Mouse (Mus musculus) cortical plate, adult 2 months (tissue): ENCODE measurements around the gene Plcd4. TPM values are rescaled to one million over a fixed set of nuclear protein-coding genes. Genes with fewer than 3 reads are reported as not detected.

Experiments
- H3K27ac ChIP-seq: fragments of 200-500 bp; 2 replicates; pipeline ENCODE4 v1.5.1; 2012; ENCODE audit warnings: low read length, control low read depth, inconsistent platforms; ENCODE audit not compliant: insufficient read depth
- H3K4me1 ChIP-seq: fragments of 200-500 bp; 2 replicates; pipeline ENCODE4 v1.6.1; 2011; ENCODE audit warnings: low read length; ENCODE audit not compliant: control insufficient read depth, insufficient read depth
- H3K4me3 ChIP-seq: fragments of 200-500 bp; 2 replicates; pipeline ENCODE4 v1.5.1; 2011; ENCODE audit warnings: mild to moderate bottlenecking, low read length, control low read depth; ENCODE audit not compliant: insufficient read depth
- CTCF ChIP-seq: fragments of 200-500 bp; IDR thresholded peaks from 2 replicates; pipeline ENCODE4 v1.5.1; 2011; ENCODE audit warnings: mild to moderate bottlenecking, control low read depth, low read length; ENCODE audit not compliant: insufficient read depth; ENCODE audit errors: extremely low read depth
- POLR2A ChIP-seq: fragments of 200-500 bp; IDR thresholded peaks from 2 replicates; pipeline ENCODE4 v1.6.1; 2011; ENCODE audit warnings: mild to moderate bottlenecking, low read length, control low read depth; ENCODE audit not compliant: insufficient read depth; ENCODE audit errors: extremely low read depth
- polyA plus RNA-seq: library from polyadenylated mRNA; depleted of rRNA; stranded (reverse); fragments of >200 nt; gene quantifications from 2 replicates; pipeline ENCODE4 v1.2.3, GENCODE M21; 2012

Gene Plcd4
- polyA plus RNA-seq, 1 experiment = 20.4 TPM

GRCm38 (mm10) chr1:74528589-74528988, 14.1 kb upstream of the Plcd4 start:
- H3K4me3 ChIP-seq = no peak overlapping the region
- TF ChIP-seq CTCF (no peak), POLR2A (no peak)
- H3K27ac ChIP-seq = no peak overlapping the region
- no peaks in the 10 kb centered on the region for H3K4me1 ChIP-seq

- H3K4me3 ChIP-seq = no peak overlapping the region
- H3K27ac ChIP-seq = no peak overlapping the region
- TF ChIP-seq CTCF (no peak), POLR2A (no peak)
- peaks cover 4% of the 10 kb centered on the region for H3K4me1 ChIP-seq
These were observed 4.0 kb upstream of the Plcd4 start for GRCm38 (mm10) chr1:74538650-74539049.

DNA sequence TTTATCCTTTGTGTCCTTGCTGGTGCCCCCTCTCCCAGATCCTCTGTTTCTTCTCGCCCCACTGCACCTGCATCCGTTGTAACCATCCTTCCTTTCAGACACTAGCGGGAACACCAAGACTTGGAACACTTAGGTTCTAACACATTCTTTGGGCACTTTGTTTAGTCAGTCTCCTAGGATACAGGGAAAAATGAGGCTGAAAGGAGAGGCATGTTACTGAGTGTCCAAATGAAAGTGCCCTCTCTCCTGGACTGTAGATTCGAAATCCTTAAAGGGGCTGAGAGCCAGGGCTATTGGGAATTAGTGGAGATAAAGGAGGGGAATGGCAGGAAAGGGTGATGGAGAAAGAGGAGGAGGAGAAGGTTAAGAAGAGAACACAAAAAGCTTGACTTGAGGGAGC, 1.5 kb downstream of the Plcd4 start, which contains the start of gene Usp37:
Gene Usp37, minus strand, starts transcription at position 101 of the 400 bp plus-strand sequence.
- H3K27ac ChIP-seq = no peak within 1 kb of the TSS
- H3K4me1 ChIP-seq = peaks cover 4% of the 10 kb centered on the region
- peak within 1 kb of the TSS; percentile 35 for H3K4me3 ChIP-seq
- no peak for TF ChIP-seq POLR2A
- TF ChIP-seq CTCF = no peak

DNA sequence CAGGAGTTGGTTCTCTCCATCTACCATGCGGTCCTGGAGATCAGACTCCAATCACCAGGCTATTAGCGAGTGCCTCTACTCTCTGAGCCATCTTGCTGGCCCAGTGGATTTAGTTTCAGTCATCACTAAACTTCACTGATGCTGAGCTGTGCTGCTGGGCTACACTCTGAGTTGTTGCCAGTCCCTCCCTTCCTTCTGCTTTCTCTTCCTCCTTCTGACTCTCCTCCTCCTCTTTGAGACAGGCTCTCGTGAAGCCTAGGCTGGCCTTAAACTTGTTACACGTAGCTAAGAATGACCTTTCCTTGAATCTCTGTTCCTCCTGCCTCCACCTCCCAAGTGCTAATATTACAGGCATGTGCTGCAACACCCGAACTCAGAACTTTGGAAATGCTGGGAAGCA, 16.4 kb downstream of the Plcd4 start:
- Histone ChIP-seq H3K4me1 (no peaks in the 10 kb centered on the region), H3K4me3 (no peak overlapping the region), H3K27ac (no peak overlapping the region)
- no peak for TF ChIP-seq POLR2A
- TF ChIP-seq CTCF = no peak

DNA sequence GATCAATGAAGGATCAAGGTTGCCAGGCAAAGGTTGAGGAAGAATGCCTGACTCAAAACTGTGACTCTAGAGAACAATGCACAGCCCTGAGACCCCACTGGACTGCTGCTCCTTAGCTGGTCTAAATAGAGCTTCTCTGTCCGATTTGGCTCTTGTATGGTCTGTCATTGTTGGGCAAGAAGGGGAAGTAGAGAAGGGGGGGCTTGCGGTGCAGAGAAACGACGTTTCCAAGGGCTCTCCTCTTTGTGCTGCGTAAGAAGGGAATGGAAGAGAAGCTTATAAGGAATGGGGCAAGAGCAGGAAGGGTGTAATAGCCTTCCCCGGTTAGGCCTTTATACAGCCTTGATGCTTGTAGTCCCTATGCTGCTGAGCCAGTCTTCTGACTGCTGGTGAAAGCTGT, 23.1 kb downstream of the Plcd4 start:
- Histone ChIP-seq H3K4me3 (no peak overlapping the region), H3K27ac (no peak overlapping the region), H3K4me1 (no peaks in the 10 kb centered on the region)
- no peak for TF ChIP-seq POLR2A

GRCm38 (mm10) chr1:74569739-74570719, 27.3 kb downstream of the Plcd4 start:
- no peak overlapping the region for H3K27ac ChIP-seq
- H3K4me1 ChIP-seq = no peaks in the 10 kb centered on the region
- TF ChIP-seq CTCF (no peak), POLR2A (no peak)
- H3K4me3 ChIP-seq = no peak overlapping the region

DNA sequence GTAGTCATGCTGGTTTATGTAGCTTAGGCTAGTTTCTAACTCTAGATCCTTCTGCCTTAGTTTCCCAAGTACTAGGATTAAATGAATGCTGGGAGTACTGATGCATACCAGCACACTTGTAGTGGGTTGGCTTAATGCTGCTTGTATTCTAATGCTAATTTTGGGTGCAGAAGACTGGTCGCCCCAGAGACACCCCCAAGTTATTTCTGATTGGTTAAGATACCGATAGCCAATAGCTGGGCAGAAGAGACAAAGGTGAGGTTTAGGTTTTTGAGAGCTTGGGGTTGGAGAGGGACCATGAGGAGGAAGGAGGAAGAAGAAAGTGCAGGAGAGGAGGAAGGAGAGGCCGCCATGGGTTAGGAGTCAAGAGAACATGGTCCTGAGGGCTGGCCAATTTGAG, 39.9 kb downstream of the Plcd4 start:
- TF ChIP-seq CTCF = no peak
- no peak for TF ChIP-seq POLR2A
- Histone ChIP-seq H3K27ac (no peak overlapping the region), H3K4me3 (no peak overlapping the region), H3K4me1 (peaks cover 5% of the 10 kb centered on the region; the same call in 1 of the 2 replicates)

DNA sequence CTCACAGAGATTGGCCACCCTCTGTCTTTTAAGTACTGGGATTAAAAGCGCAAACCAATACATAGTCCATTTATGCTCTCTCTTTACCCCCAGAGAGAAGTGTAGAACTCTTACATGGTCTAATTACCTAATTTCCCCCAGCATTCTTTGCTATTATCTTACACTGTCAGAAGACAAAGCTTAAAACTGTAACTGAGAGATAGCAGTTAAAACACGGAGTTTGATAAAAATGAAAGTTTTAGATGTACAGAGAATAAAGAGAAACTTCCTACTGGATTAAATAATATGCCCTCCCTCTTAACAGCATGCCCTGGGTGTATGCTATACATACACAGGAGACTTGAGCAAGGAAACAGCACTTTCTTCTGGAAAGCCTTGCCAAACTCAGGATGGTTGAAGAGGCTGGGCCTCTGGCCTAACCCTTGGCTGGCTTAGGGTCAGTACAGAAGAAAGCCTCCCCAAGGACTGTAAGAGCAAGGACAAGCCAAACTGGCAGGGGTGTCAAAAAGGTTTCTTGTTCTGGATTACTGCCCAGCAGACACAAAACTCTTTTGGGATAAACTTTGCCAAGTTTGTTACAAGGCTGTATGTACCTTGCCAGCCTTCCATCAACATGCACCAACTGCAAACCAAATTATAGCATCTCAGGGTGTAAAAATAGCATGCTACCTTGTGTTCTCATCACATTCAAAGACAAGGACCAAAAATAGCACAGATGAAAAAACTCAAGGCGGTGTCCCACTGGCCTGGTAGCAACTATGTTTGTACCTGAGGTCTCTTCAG, 42.1 kb downstream of the Plcd4 start:
- H3K4me1 ChIP-seq = peaks cover 8% of the 10 kb centered on the region; the same call in 1 of the 2 replicates
- H3K27ac ChIP-seq = no peak overlapping the region
- no peak overlapping the region for H3K4me3 ChIP-seq
- TF ChIP-seq CTCF = no peak
- no peak for TF ChIP-seq POLR2A

GRCm38 (mm10) chr1:74587233-74587772, 44.6 kb downstream of the Plcd4 start:
- Histone ChIP-seq H3K27ac (peak overlapping the region; percentile 0; the same call in 1 of the 2 replicates), H3K4me3 (peak overlapping the region; percentile 57), H3K4me1 (peaks cover 8% of the 10 kb centered on the region; the same call in 1 of the 2 replicates)
- TF ChIP-seq CTCF (no peak), POLR2A (peak; percentile 41; the same call in 1 of the 2 replicates)
